Mouse (Mus musculus): ENCODE data around the gene Cbx3. TPM values are rescaled to one million over a fixed set of nuclear protein-coding genes. Genes with fewer than 3 reads are reported as not detected.

Gene Cbx3
- total RNA-seq (2021): 10 to 100 TPM; 64.6 to 73.5 TPM

DNA sequence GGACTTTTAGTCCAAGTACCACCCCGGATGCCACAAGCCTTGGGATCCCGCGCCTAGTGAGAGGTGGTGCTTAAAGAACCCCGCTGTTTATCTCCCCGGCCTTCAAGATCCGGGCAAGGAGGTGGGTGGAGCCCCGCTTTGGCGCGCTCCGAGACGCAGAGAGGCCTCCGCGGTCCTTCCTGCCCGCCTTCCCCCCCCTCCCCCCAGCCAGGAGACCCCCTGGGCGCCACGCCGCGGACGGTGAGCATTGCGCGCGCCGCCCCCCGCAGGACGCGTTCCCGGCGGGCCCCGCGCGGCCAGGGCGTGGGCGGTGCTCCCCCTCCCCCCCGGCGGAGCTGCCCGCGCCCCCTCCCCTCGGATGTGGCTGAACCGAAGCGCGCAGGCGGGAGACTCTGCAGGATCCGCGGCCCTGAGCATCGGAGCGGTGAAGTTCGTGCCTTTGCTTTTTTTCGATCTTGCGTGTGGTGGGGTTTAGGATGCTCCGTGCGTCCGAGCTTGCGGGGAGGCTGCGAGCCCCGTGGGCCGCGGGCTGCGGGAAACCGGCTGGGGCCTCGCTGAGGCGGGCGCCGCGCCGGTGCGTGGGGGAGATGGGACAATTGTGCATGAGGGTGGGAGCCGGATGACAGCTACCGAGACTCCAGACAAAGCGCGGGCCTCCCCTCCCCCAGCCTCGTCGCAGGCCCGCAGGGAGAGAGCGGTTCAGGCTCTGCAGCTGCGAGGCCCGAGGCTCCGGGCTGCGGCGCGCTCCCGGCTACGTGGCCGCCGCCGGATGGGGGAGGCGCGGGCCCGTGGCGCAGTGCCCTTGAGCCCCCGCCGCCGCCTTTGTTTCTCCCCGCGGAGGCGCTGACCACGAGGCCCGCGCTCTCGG, at the start of gene Cbx3:
Gene Cbx3 (plus strand): TSS at position 50 of the 868 bp plus-strand sequence.
- intact Hi-C loops (cut with DNase I): no loop called here
- peak; percentile 62 for DNase-seq (ENCODE audit: low spot score)

DNA sequence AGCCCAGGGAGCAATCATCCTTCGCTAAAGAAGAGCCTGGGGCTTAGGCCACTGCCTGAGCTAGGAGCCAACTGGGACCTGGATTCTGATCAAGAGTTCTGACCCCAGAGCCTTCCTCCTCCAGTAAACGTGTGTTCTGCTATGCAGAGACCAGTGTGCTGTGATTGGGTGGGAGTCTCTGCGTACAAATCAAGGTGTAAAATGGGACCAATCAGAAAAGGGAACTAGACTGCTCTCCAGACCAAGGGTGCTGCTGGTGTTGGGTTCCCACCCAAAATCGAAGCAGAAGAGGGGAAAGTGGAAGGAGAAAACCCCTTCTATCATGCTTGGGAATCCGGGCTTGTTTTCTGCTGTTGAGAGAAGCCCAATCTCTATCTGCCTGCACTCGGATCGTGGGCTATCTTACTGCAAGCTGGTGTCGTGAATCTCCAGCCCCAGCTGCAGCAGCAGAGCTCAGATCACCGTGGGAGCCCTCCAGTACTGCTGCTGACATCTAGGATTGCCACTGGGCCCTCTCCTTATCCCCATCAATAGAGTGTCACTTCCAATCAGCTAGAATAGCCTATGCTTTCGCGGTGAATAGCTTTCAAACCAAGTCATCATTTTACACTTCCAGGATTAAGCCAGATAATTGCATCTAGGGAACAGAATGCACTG, 46.6 kb upstream of the Cbx3 start:
- no peak for DNase-seq (ENCODE audit: low spot score)
- intact Hi-C loops (cut with DNase I): no loop called here

DNA sequence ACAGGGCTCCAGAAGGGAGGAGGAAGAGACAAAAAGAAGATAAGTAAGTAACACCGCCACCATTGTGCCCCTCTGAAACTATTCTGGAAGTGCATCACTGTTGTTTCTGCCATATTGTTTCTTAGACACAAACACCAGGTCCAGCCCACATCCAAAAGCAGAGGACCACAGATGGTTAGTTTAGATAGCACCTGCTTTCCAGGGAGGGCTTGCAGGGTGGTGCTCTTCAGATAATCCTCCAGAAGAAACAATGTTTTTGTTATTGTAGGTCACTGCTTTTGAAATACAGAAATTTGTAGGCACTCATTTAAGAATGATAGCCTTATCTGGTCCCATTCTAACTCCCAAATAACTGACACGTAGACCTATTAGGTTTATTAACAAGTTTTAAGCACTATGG, 45.6 kb upstream of the Cbx3 start:
- intact Hi-C loops (cut with DNase I): no loop called here
- DNase-seq (ENCODE audit: low spot score): no peak

DNA sequence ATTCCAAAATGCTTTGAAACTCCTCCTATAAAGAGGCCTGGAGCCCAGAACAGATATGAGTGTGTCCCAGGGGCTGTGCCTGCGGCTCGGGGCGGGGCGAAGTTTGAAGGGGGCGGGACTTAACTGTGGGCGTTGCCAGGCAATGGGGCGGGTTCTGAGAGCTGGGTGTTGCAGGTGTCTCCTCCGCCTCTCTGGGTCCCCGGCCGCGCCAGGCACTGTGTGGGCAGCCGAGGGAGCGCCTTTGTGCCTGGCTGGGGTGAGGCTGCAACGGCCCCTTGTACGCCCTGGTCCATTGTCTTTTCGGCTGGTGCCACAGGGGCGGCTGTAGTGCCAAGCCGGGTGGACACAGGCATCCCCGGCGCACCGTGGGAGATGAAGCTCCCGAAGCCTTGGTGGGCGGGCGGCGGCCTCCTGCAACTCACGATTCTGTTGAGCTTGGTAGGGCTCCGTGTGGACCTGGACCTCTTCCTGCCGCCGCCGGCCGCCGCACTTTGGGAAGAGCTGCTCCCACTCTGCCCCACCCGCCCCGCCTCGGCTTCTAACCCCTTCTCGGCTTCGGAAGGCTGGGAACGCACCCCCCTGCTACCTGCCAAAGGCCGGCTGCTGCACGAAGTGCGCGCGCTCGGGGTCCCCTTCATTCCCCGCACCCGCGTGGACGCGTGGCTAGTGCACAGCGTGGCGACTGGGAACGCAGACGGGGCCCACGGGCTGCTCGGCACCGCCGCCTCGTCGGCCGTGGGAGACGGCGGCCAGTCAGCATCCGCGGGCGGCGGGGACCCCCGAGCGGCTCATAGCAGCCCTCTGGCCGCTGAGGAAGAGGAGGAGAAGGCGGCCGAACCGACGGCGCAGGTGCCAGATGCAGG, 37.4 kb upstream of the Cbx3 start, which contains the start of gene Nfe2l3:
Gene Nfe2l3 (plus strand): TSS at position 136 of the 863 bp plus-strand sequence.
- DNase-seq (ENCODE audit: low spot score): no peak

DNA sequence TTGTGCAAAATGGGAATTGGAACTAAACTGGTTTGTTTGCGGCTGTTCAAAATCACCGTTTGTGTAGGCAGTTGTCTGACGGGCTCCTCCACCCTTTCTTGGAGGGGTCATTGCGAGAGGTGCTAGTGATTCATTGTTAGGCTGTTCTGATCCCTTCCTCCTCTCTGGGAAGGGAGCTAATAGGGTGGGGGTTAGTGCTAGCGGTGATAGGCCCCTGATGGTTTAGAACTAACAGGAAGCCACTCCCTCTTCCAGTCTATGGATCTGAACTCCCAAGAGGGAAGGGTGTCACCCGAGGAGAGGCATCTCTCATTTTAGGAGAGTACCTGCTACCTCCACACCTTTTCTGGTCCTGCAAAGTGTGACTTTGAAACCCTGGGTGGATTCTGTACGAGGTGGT, 35.9 kb upstream of the Cbx3 start:
- intact Hi-C loops (cut with DNase I): no loop called here
- DNase-seq (ENCODE audit: low spot score): no peak

More for the DNA sequence above, 37.4 kb upstream of the Cbx3 start, which contains the start of gene Nfe2l3:
- intact Hi-C loops (cut with DNase I): no loop called here

DNA sequence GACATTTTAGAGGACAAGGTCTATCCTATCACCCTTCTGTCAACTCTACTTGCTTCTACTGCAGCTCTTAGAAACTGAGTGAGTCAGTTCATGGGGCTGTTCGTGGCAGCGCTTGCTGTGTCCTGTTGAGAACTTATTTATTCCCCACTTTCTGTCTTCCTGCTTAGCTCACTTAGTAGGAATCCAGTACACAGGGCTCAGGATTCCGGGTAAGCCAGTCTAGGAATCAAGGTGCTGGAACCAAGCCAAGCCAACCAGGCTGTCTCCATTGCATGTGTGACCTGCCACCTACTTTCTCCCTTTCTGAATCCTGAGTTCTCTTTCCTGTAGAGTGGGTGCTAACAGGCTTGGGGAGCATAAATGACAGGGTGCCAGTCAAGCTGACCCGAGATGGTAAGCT, 32.5 kb upstream of the Cbx3 start:
- no peak for DNase-seq (ENCODE audit: low spot score)
- intact Hi-C loops (cut with DNase I): no loop called here

DNA sequence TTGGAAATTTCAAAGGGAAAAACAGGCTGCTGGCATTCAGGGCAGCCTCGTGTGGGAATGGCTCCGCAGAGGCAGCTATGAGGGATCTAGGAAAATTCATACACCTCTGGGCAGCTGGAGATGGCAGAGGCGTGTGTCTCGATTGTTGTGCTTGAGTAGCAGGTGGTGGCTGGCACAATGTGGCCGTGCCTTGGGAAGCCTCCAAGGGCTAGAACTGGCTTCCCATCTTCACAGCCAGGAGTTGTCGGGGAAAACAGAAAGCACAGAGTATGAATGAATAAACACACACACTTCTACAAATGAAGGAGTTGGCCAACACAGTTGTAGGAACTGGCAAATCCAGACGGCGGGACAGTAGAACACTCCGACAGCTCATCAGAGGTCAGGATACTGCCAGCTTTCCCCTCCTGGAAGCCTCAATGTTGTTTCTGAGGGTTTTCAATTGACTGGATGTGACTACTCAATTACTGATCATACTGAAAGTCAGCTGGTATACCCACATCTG, 31.3 kb upstream of the Cbx3 start:
- no peak for DNase-seq (ENCODE audit: low spot score)
- intact Hi-C loops (cut with DNase I): no loop called here

DNA sequence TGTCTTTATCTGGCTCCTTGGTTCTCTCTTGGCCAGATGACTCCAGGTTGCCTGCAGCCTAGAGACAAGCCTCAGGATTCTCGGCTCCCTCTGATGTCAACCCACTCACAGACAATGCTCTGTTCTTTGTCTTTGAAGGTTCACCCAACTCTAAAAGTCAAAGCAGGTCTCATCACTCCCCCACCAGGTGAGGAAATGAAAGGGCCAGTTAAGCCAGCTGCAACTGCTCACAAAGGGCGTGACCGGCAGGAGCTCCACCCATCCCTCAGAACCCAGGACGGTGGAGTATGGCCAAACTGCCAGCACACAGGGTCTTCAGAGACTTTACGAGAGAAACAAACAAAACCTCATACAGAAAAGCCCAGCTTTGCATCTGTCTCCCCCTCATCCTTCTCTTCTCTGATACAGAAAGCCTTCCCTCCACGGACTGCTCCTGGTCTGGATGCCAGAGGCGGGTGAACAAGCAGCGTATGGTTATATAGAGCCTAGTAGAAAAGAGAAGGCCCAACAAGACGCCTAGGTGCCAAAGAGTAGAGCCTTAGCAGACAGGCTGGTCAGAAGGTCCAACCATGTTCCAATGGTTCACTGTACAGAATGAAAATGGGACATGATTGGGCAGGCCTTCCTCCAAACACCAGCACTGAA, 27.8 kb upstream of the Cbx3 start:
- intact Hi-C loops (cut with DNase I): no loop called here

DNA sequence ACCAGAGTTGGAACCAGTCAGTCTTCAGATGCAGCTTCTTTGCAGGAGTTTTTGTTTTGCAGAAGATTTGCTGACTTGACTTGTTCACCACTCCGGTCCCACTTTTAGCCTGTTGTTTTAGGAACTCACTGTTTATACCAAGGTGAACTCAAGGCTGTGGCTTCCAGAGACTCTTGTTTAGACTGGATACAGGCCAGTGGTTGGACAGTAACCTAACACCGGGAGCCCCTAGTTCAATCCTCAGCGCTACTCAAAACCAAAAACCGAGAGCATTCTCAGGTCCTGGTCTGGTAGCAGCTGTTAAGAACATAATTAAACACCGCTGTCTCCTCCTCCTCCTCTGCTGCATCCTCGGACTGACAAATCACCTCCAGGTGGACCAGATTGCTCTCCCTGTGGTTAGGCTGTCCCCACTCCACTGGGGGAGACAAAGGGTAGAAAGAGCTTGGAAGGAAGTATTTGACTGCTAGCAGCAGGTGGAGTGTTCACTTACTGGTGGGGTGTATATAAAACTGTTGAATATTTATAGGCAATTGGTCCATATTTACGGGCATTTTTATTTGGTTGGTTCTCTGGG, 17.1 kb upstream of the Cbx3 start:
- intact Hi-C loops (cut with DNase I): no loop called here
- DNase-seq (ENCODE audit: low spot score): no peak

More for the DNA sequence above, 27.8 kb upstream of the Cbx3 start:
- DNase-seq (ENCODE audit: low spot score): no peak

DNA sequence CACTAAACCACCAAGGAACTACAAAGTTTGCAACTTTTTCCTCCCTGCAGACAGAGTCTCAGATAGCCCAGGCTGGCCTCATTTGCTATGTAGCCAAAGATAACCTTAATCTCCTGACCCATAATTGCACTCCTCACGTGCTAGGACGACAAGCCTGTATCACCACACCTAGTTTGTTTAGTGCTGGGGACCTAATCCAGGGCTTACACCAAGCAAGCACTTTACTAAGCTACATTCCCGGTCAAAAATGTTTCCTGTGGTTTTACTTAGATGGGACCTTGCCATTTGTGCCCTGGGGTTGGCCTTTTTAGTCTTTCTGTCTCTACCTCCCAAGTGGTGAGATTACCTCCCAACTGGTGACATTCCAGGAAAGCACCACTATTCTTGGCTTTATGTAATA, 15.2 kb upstream of the Cbx3 start:
- no peak for DNase-seq (ENCODE audit: low spot score)
- intact Hi-C loops (cut with DNase I): no loop called here

DNA sequence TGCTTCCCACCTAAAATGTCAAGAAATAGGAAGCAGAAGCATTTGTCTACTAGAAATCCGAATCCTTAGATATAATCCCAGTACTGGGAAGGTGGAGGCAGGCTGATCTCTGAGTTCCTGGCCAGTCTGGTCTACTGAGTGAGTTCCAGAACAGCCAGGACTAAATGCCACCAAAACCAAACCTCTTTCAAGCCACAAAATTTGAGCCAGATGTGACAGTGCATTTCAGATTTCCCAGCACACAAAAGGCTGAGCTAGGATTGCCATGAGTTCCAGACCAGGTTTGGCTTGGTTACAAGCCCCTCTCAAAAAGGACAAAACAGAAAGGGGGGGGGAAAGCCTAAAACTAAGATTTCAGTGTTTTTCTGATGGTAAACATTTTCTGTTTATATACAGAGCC, 14.0 kb upstream of the Cbx3 start:
- intact Hi-C loops (cut with DNase I): no loop called here
- DNase-seq (ENCODE audit: low spot score): no peak

DNA sequence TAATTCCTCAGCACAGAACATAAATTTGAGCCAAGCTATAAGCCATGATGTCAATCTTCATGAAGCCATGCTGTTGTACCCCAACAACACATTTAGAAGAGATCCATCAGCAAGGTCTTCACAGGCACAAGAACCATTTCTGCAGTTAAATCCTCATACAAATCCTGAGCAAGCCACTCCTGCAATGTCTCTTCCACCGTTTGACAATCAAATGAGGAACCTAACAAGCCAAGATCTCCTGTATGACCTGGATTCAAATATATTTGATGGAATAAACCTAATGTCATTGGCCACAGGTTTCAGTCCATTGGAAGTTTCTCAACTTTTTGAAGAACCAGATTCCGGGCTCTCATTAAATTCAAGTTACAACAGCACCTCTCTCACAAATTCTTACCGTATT, 12.9 kb upstream of the Cbx3 start:
- no peak for DNase-seq (ENCODE audit: low spot score)
- intact Hi-C loops (cut with DNase I): no loop called here

DNA sequence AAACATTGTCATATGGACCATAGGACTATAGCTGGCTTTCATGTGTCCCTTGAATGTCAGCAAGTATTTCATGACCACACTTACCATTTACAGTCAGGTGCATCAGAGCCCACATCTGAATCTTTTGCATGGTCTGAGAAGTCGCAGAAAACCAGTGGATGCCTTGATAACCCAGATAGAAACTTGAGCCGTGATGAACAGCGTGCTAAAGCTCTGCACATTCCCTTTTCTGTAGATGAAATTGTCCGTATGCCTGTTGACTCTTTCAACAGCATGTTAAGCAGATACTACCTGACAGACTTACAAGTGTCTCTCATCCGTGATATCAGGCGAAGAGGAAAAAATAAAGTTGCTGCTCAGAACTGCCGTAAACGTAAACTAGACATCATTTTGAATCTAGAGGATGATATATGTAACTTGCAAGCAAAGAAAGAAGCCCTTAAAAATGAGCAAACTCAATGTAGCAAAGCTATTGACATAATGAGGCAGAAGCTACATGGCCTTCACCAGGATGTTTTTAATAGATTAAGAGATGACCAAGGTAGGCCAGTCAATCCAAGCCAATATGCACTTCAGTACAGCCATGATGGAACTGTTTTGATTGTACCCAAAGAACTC, 12.3 kb upstream of the Cbx3 start:
- DNase-seq (ENCODE audit: low spot score): no peak
- intact Hi-C loops (cut with DNase I): no loop called here

DNA sequence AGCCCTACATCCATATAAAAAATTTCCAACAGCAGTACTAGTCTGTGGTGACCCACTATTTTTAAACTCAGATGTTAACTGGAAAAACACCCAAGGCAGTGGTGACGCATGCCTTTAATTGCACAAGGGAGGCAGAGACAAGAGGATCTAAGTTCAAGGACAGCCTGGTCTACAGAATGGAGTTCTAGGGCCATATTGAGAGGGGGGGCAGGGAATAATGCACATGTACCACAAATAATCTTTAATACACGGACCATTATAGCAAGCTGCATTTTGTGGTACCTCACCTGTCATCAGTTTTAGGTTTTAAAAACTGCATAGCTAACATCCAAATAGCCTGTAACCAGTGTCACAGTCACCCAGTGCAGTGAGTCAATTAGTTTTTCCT, 11.2 kb upstream of the Cbx3 start:
- DNase-seq (ENCODE audit: low spot score): no peak
- intact Hi-C loops (cut with DNase I): no loop called here

DNA sequence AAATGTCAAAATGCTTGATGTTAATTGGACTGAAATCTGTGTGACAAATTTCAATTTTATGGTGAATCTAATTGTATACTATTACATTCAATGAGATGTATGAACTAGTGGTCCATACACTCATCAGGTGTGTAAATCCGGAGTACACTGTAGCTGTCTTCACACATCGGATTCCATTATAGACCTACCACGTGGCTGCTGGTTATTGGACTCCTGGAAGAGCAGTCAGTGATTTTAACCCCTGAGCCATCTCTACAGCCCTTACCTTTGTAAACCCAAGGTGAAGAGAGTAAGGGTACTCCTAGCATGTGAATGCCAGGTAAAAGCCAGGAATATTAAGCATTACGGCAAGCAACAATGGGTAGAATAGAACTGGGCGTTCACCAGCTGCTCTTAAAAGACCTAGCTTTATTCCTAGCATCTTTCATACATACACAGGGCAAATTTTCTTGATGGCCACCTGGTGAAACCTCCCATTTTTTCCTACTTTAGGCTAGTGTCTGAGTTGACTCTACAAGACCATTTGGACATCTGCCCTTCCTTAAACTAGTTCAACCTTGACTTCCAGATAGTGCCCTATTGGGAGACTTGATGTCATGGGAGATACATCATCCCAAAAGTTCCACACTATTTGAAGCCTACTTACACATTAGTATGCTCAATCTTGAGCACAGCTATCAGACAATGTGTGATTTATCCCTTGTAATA, 10.7 kb upstream of the Cbx3 start:
- no peak for DNase-seq (ENCODE audit: low spot score)
- intact Hi-C loops (cut with DNase I): no loop called here

DNA sequence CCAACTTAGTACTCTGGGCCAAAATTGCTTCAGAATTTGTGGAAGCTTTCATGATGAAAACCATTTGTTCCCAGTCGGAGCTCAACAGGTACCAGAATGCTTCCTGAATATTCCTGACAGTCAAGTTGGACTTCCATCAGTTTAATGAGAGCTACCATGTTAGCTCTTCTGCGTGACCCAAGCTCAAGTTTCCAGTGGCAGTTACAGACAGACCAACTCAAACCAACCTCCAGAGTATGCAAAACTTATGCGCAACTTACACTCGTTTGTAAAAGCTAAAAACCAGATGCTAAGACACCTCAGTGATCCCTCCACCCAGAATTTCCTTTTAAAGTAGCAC, 10.2 kb upstream of the Cbx3 start:
- intact Hi-C loops (cut with DNase I): no loop called here
- DNase-seq (ENCODE audit: low spot score): no peak

DNA sequence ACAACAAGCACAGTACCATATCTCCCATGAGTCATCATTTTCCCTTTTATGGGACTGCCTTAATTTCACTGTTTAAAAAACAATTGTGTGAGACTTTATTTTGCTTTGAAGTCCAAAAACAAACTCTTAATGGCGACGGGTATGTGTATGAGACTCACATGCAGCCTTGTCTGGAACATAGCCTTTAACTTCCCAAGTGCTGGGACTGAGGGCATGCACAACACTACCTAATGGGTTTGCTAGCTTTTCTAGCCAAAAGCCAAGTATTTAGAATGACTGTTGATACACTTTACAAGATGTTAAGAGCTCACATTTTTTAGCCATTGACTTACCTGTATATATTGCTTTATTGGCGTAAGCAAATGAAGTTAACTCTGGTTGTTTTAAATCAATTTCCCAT, 9.8 kb upstream of the Cbx3 start:
- intact Hi-C loops (cut with DNase I): no loop called here

DNA sequence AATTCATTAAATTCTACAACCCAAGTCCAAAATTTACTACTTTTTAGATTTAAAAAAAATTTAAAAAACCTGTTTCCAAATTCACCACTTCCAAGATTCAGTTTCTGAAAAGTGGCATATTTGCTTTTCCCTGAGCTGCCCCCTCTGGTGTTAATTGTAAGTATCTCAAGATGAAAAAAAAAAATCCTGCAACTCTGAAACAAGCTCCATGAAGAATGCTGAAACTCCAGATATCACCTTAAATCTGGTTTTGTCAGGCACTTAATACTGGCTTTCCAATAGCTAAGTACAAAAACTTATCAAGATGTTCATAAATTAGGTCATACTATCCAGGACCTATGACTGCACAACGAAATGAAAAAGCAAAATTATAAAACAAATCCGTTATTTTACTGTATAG, 2.5 kb upstream of the Cbx3 start:
- no peak for DNase-seq (ENCODE audit: low spot score)
- intact Hi-C loops (cut with DNase I): no loop called here

More for the DNA sequence above, 9.8 kb upstream of the Cbx3 start:
- DNase-seq (ENCODE audit: low spot score): no peak

Measured in heart, postnatal 25 days (tissue).